Mouse (Mus musculus): ENCODE measurements around the gene Samhd1.

DNA sequence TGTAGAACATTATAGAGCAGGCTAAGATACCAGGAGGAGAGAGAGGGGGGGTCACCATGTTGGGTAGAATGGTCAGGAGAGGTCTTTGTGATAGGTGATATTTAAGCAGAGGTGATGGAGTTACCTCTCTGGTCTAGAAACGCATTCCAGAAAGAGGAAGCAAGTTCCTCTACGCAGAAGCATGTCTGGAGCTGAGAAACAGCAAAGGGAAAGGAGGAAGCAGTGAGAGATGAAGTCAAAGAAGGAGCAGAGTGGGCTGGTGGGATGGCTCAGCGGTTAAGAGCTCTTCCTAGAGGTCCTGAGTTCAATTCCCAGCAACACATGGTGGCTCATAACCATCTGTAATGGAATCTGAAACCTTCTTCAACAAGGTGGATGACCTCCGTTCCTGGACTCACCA, 6.9 kb upstream of the Samhd1 start:
- TF ChIP-seq ZNF384 (IDR thresholded peaks at IDR 0.05; ENCODE audit: low read depth, low read length) (no peak), CHD2 (IDR thresholded peaks at IDR 0.05; ENCODE audit: low read depth, low read length) (no peak), HCFC1 (IDR thresholded peaks at IDR 0.05; ENCODE audit: borderline replicate concordance, insufficient read depth, low read length) (no peak)
